Mouse (Mus musculus) embryonic fibroblast, embryonic 13.5 days (primary cell): ENCODE measurements around the gene Nudt16l1.

Experiments
- CTCF ChIP-seq: IDR thresholded peaks from 2 replicates; pipeline ENCODE4 v1.5.1; 2011; ENCODE audit warnings: mild to moderate bottlenecking, control low read depth, low read length, moderate library complexity, borderline replicate concordance; ENCODE audit not compliant: insufficient read depth
- POLR2A ChIP-seq: IDR thresholded peaks from 2 replicates; pipeline ENCODE4 v1.6.1; 2011; ENCODE audit warnings: low read depth, mild to moderate bottlenecking, control low read depth, low read length, moderate library complexity

- TF ChIP-seq POLR2A (no peak), CTCF (no peak)
Measured at GRCm38 (mm10) chr16:4937351-4938190, 990 bp upstream of the Nudt16l1 start.
